Mouse (Mus musculus): ENCODE measurements around the gene Stpg1.

DNA sequence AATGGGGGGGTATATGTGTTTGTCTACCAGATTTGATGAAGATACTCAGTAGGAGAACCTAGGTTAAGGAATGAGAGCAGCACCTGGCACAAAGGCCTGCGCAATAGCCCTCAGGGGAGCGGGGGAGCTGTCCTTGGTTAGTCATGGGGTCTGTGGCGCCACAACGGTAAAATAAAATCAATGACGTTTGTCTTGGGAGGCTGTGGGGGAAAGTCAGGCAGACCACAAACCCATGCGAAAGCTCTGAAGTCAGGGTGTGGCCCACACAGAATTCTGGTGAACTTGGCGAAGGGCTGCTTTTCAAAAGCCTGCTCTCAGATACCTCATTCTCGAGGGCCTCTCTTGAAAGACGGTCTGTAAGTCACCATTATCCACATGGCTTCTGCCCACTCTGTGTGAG is 25.8 kb downstream of the Stpg1 start:
- TF ChIP-seq CTCF (conservative IDR thresholded peaks at IDR 0.05; ENCODE audit: low read length) = no peak
- TF ChIP-seq POU5F1 (IDR thresholded peaks at IDR 0.05; ENCODE audit: borderline replicate concordance, low read length) = no peak
